Mouse (Mus musculus): ENCODE results near the gene Zfp950.

GRCm38 (mm10) chr19:61141299-61141698, 659 bp upstream of the Zfp950 start:
- TF ChIP-seq CTCF (IDR thresholded peaks at IDR 0.05; ENCODE audit: extremely low read depth, insufficient read depth, low read length): no peak
- no peak for TF ChIP-seq POLR2A (IDR thresholded peaks at IDR 0.05; ENCODE audit: extremely low read depth, insufficient read depth, low read length)

Measured in cortical plate, adult 2 months (tissue).